In genomic region chr15:78934784-78935320, GRCm38 (mm10) we compare ENCODE assay signal across 7 mouse cellular contexts. TPM values are rescaled to one million over a fixed set of nuclear protein-coding genes. Genes with fewer than 3 reads are reported as not detected.
A peak's percentile ranks its signal among the peaks of the same experiment; 100 is the strongest.
DNase-seq lines count a peak whose midpoint lies in the region; ATAC-seq and TF ChIP-seq lines count a peak whose summit lies in the region.

TSS of gene Nol12 (plus strand) at chr15:78934933.

- peaks cover 18% of the 10 kb centered on the region for H3K36me3 ChIP-seq in intestine, embryonic 16.5 days (ENCODE audit: control insufficient read depth, insufficient read depth, low read length)
- peaks cover 34% of the 10 kb centered on the region for H3K36me3 ChIP-seq in midbrain, embryonic 12.5 days
- peaks cover 7% of the 10 kb centered on the region; the same call in 1 of the 2 replicates for H3K36me3 ChIP-seq in small intestine, adult 2 months (ENCODE audit: control insufficient read depth, insufficient read depth, low read length)

- no peaks in the 10 kb centered on the region for H3K27me3 ChIP-seq in intestine, embryonic 16.5 days (replicated peaks; ENCODE audit: control insufficient read depth, insufficient read depth, low read length)
- peaks cover 3% of the 10 kb centered on the region; the same call in 1 of the 2 replicates for H3K27me3 ChIP-seq in midbrain, embryonic 12.5 days
- H3K27me3 ChIP-seq in small intestine, adult 2 months (ENCODE audit: control insufficient read depth, insufficient read depth, low read length): no peaks in the 10 kb centered on the region

- intact Hi-C loops in left cerebral cortex, postnatal 4 days (cut with DNase I): no loop called here

- H3K4me3 ChIP-seq in intestine, embryonic 16.5 days (ENCODE audit: low read length): peak within 1 kb of the TSS; percentile 72
- H3K4me3 ChIP-seq in midbrain, embryonic 12.5 days: peak within 1 kb of the TSS; percentile 72
- peak within 1 kb of the TSS; percentile 97 for H3K4me3 ChIP-seq in small intestine, adult 2 months (ENCODE audit: low read depth, low read length)

- peak; percentile 89 for ATAC-seq in intestine, embryonic 16.5 days
- peak; percentile 87 for ATAC-seq in midbrain, embryonic 12.5 days (ENCODE audit: low FRiP score, low read depth)

- H3K4me2 ChIP-seq in intestine, embryonic 16.5 days (ENCODE audit: low read depth, low read length): peak within 1 kb of the TSS; percentile 67
- peak within 1 kb of the TSS; percentile 79 for H3K4me2 ChIP-seq in midbrain, embryonic 12.5 days (replicated peaks)

- under 1% methylated on average over 42 of the region's 42 CpGs for WGBS in intestine, embryonic 16.5 days
- under 1% methylated on average over 42 of the region's 42 CpGs for WGBS in midbrain, embryonic 12.5 days
- under 1% methylated on average over 42 of the region's 42 CpGs for WGBS in small intestine, adult 2 months

- TF ChIP-seq POLR2A in small intestine, adult 2 months (IDR thresholded peaks at IDR 0.05; ENCODE audit: low read depth, low read length): peak; percentile 48; the same call in 1 of the 2 replicates

- no peaks in the 10 kb centered on the region for H3K9me3 ChIP-seq in intestine, embryonic 16.5 days (ENCODE audit: control insufficient read depth, low read length)
- no peaks in the 10 kb centered on the region for H3K9me3 ChIP-seq in midbrain, embryonic 12.5 days

- DNase-seq in adrenal gland, adult 8-10 months: peak; percentile 70
- DNase-seq in embryo, embryonic 11.5 days (ENCODE audit: low read depth, low spot score): peak; percentile 83
- peak; percentile 65 to 81 for DNase-seq in gastrocnemius, postnatal 4 days (ENCODE audit: low spot score in 2 of 2)
- peak; percentile 79 for DNase-seq in left cerebral cortex, postnatal 4 days

- H3K9ac ChIP-seq in intestine, embryonic 16.5 days (ENCODE audit: low read depth, low read length): peak within 1 kb of the TSS; percentile 79
- peak within 1 kb of the TSS; percentile 65 for H3K9ac ChIP-seq in midbrain, embryonic 12.5 days (replicated peaks)

- H3K27ac ChIP-seq in intestine, embryonic 16.5 days (ENCODE audit: low read length): peak within 1 kb of the TSS; percentile 75
- H3K27ac ChIP-seq in midbrain, embryonic 12.5 days (replicated peaks): peak within 1 kb of the TSS; percentile 66
- H3K27ac ChIP-seq in small intestine, adult 2 months (ENCODE audit: insufficient read depth, low read depth, low read length): peak within 1 kb of the TSS; percentile 68

- peaks cover 10% of the 10 kb centered on the region for H3K4me1 ChIP-seq in intestine, embryonic 16.5 days (ENCODE audit: control insufficient read depth, insufficient read depth, low read length)
- H3K4me1 ChIP-seq in midbrain, embryonic 12.5 days: peaks cover 14% of the 10 kb centered on the region
- H3K4me1 ChIP-seq in small intestine, adult 2 months (ENCODE audit: control insufficient read depth, insufficient read depth, insufficient read length, low read length): peaks cover 2% of the 10 kb centered on the region; the same call in 1 of the 2 replicates

- TF ChIP-seq CTCF in small intestine, adult 2 months (IDR thresholded peaks at IDR 0.05; ENCODE audit: extremely low read depth, insufficient read length, insufficient replicate concordance, low read depth, low read length): peak; percentile 10; the same call in 1 of the 2 replicates

RNA-seq across cellular contexts. Expression of gene Nol12, which starts in this region (rescaled TPM):
- total RNA-seq in adrenal gland, adult 8-10 months (2022): 10 to 100 TPM; 51.2 to 58.9 (median 52.1) TPM
- total RNA-seq in gastrocnemius, postnatal 4 days (2021): 10 to 100 TPM; 34.4 to 38.6 TPM
- polyA plus RNA-seq in intestine, embryonic 16.5 days (2015; fragmentation: Nextera tagmentation; extraction: Ambion mirVana): 38.1 and 43.7 TPM in 2 replicates
- total RNA-seq in left cerebral cortex, postnatal 4 days (2021): 10 to 100 TPM; 46.5 to 47.8 TPM
- polyA plus RNA-seq in midbrain, embryonic 12.5 days (2016; fragmentation: Nextera tagmentation; extraction: Ambion mirVana): 50.2 and 59.6 TPM in 2 replicates
- polyA plus RNA-seq in small intestine, adult 2 months (2012; rRNA removed): 7.3 and 11.7 TPM in 2 replicates

Comparison
In these comparisons a context has a peak if more than half of its experiments do, and no peak if none do; other contexts are left out.
1. Peak in every context shown above with its lines: DNase-seq, ATAC-seq, H3K4me3 ChIP-seq and H3K27ac ChIP-seq.